Mouse (Mus musculus) liver, embryonic 15.5 days (tissue): ENCODE measurements around the gene Map4k1. TPM values are rescaled to one million over a fixed set of nuclear protein-coding genes. Genes with fewer than 3 reads are reported as not detected.
A peak's percentile ranks its signal among the peaks of the same experiment; 100 is the strongest.

Source experiments
- ATAC-seq: fragments of 200-750 bp; cut with Nextera tagmentation; 2 replicates; pipeline ENCODE4 v1.8.0; 2017; ENCODE audit warnings: moderate number of reproducible peaks, mild to moderate bottlenecking, moderate library complexity; ENCODE audit not compliant: insufficient read depth
- H3K27ac ChIP-seq: fragments of 300-500 bp; sonication (generic); replicated peaks from 2 replicates; pipeline ENCODE4 v1.5.1; 2015; ENCODE audit warnings: mild to moderate bottlenecking, inconsistent platforms
- H3K27me3 ChIP-seq: fragments of 300-500 bp; sonication (generic); 2 replicates; pipeline ENCODE4 v1.6.1; 2015; ENCODE audit warnings: mild to moderate bottlenecking, inconsistent platforms
- H3K36me3 ChIP-seq: fragments of 300-500 bp; sonication (generic); replicated peaks from 2 replicates; pipeline ENCODE4 v1.6.1; 2015; ENCODE audit warnings: moderate library complexity, mild to moderate bottlenecking, inconsistent platforms
- H3K4me1 ChIP-seq: fragments of 300-500 bp; sonication (generic); replicated peaks from 2 replicates; pipeline ENCODE4 v1.6.1; 2015; ENCODE audit warnings: inconsistent platforms
- H3K4me2 ChIP-seq: fragments of 300-500 bp; sonication (generic); 2 replicates; pipeline ENCODE4 v1.6.1; 2015; ENCODE audit warnings: moderate library complexity, mild to moderate bottlenecking, inconsistent platforms
- H3K4me3 ChIP-seq: fragments of 300-500 bp; sonication (generic); replicated peaks from 2 replicates; pipeline ENCODE4 v1.5.1; 2015; ENCODE audit warnings: mild to moderate bottlenecking, inconsistent platforms
- H3K9ac ChIP-seq: fragments of 300-500 bp; sonication (generic); 2 replicates; pipeline ENCODE4 v1.6.1; 2015; ENCODE audit warnings: moderate library complexity, mild to moderate bottlenecking, inconsistent platforms
- H3K9me3 ChIP-seq: fragments of 300-500 bp; sonication (generic); replicated peaks from 2 replicates; pipeline ENCODE4 v1.6.1; 2016; ENCODE audit warnings: inconsistent platforms
- WGBS: fragments of 180-500 bp; shearing (Covaris S2); methylation state at CpG from one replicate; pipeline ENCODE4 v1.1.7; 2015; ENCODE audit warnings: mixed read lengths; ENCODE audit not compliant: insufficient replicate concordance; 5-methylcytosine and 5-hydroxymethylcytosine counted together
- polyA plus RNA-seq: library from polyadenylated mRNA; unstranded; fragments of >200 nt; fragmentation: Nextera tagmentation; extraction: Ambion mirVana; gene quantifications from 2 replicates; pipeline ENCODE4 v1.2.1, GENCODE M21; 2015

Map4k1 gene
- polyA plus RNA-seq, 1 experiment from 2014 or later = 21.6 TPM

GRCm38 (mm10) chr7:28983141-28983564 lies 1.3 kb downstream of the Map4k1 start:
- peak overlapping the region; percentile 89 for H3K4me2 ChIP-seq
- no peak for ATAC-seq
- no peaks in the 10 kb centered on the region for H3K9me3 ChIP-seq
- H3K27ac ChIP-seq = peak overlapping the region; percentile 89
- peak overlapping the region; percentile 78 for H3K4me3 ChIP-seq
- peaks cover 38% of the 10 kb centered on the region for H3K4me1 ChIP-seq
- H3K36me3 ChIP-seq = peaks cover 22% of the 10 kb centered on the region
- peak overlapping the region; percentile 73 for H3K9ac ChIP-seq
- no peaks in the 10 kb centered on the region for H3K27me3 ChIP-seq
- 33% methylated on average over 11 of the region's 11 CpGs for WGBS

- no peaks in the 10 kb centered on the region for H3K9me3 ChIP-seq
Observed at GRCm38 (mm10) chr7:28983849-28984248, 2.0 kb downstream of the Map4k1 start.

GRCm38 (mm10) chr7:28984452-28984851 lies 2.6 kb downstream of the Map4k1 start:
- Histone ChIP-seq H3K4me1 (peaks cover 34% of the 10 kb centered on the region), H3K9ac (no peak overlapping the region), H3K4me3 (no peak overlapping the region), H3K27me3 (no peaks in the 10 kb centered on the region), H3K9me3 (no peaks in the 10 kb centered on the region), H3K4me2 (no peak overlapping the region; the same call in 1 of the 2 replicates), H3K27ac (no peak overlapping the region), H3K36me3 (peaks cover 9% of the 10 kb centered on the region)
- 76% methylated on average over 1 of the region's 1 CpGs for WGBS
- no peak for ATAC-seq

More at GRCm38 (mm10) chr7:28983849-28984248, 2.0 kb downstream of the Map4k1 start:
- Histone ChIP-seq H3K4me3 (peak overlapping the region; percentile 78), H3K4me2 (peak overlapping the region; percentile 89), H3K4me1 (peaks cover 37% of the 10 kb centered on the region), H3K36me3 (peaks cover 15% of the 10 kb centered on the region), H3K27me3 (no peaks in the 10 kb centered on the region), H3K9ac (no peak overlapping the region), H3K27ac (0 out of 2 replicates have a peak overlapping the region, but pooled peaks have one; percentile 4)
- WGBS = 60% methylated on average over 4 of the region's 4 CpGs
- ATAC-seq = no peak

- no peaks in the 10 kb centered on the region for H3K9me3 ChIP-seq
- no peak for ATAC-seq
- H3K4me2 ChIP-seq = no peak overlapping the region
- H3K9ac ChIP-seq = no peak overlapping the region
- H3K27me3 ChIP-seq = no peaks in the 10 kb centered on the region
- peaks cover 33% of the 10 kb centered on the region for H3K4me1 ChIP-seq
- H3K36me3 ChIP-seq = peaks cover 2% of the 10 kb centered on the region; the same call in 1 of the 2 replicates
- no peak overlapping the region for H3K27ac ChIP-seq
- no peak overlapping the region for H3K4me3 ChIP-seq
- 50% methylated on average over 7 of the region's 7 CpGs for WGBS
Observed at GRCm38 (mm10) chr7:28985207-28985606, 3.4 kb downstream of the Map4k1 start.

- no peaks in the 10 kb centered on the region for H3K27me3 ChIP-seq
- H3K4me2 ChIP-seq = no peak overlapping the region
- H3K4me3 ChIP-seq = no peak overlapping the region
- no peaks in the 10 kb centered on the region; the same call in 1 of the 2 replicates for H3K36me3 ChIP-seq
- H3K9me3 ChIP-seq = no peaks in the 10 kb centered on the region
- WGBS = 65% methylated on average over 14 of the region's 14 CpGs
- no peak for ATAC-seq
- 0 out of 2 replicates have a peak, but pooled peaks cover 2% of the 10 kb centered on the region for H3K4me1 ChIP-seq
- H3K27ac ChIP-seq = no peak overlapping the region
- no peak overlapping the region for H3K9ac ChIP-seq
Observed at GRCm38 (mm10) chr7:28990766-28991273, 9.0 kb downstream of the Map4k1 start.

GRCm38 (mm10) chr7:28991616-28992015 lies 9.8 kb downstream of the Map4k1 start:
- Histone ChIP-seq H3K9ac (no peak overlapping the region), H3K4me3 (no peak overlapping the region), H3K9me3 (no peaks in the 10 kb centered on the region), H3K27me3 (no peaks in the 10 kb centered on the region), H3K4me1 (0 out of 2 replicates have a peak, but pooled peaks cover 2% of the 10 kb centered on the region), H3K27ac (no peak overlapping the region), H3K4me2 (no peak overlapping the region), H3K36me3 (no peaks in the 10 kb centered on the region; the same call in 1 of the 2 replicates)
- no peak for ATAC-seq
- 76% methylated on average over 5 of the region's 5 CpGs for WGBS

GRCm38 (mm10) chr7:28992997-28993396 lies 11.1 kb downstream of the Map4k1 start:
- no peak overlapping the region for H3K4me2 ChIP-seq
- no peak overlapping the region for H3K27ac ChIP-seq
- H3K9ac ChIP-seq = no peak overlapping the region
- no peaks in the 10 kb centered on the region; the same call in 1 of the 2 replicates for H3K36me3 ChIP-seq
- no peak for ATAC-seq
- WGBS = 80% methylated on average over 3 of the region's 3 CpGs
- H3K4me1 ChIP-seq = 0 out of 2 replicates have a peak, but pooled peaks cover 2% of the 10 kb centered on the region
- H3K4me3 ChIP-seq = no peak overlapping the region
- H3K9me3 ChIP-seq = no peaks in the 10 kb centered on the region
- no peaks in the 10 kb centered on the region for H3K27me3 ChIP-seq

- Histone ChIP-seq H3K4me3 (no peak overlapping the region), H3K36me3 (no peaks in the 10 kb centered on the region), H3K4me1 (0 out of 2 replicates have a peak, but pooled peaks cover 2% of the 10 kb centered on the region), H3K27me3 (no peaks in the 10 kb centered on the region), H3K9ac (no peak overlapping the region), H3K4me2 (no peak overlapping the region), H3K27ac (no peak overlapping the region), H3K9me3 (no peaks in the 10 kb centered on the region)
- ATAC-seq = no peak
- 68% methylated on average over 3 of the region's 3 CpGs for WGBS
Observed at GRCm38 (mm10) chr7:28993402-28993801, 11.6 kb downstream of the Map4k1 start.

GRCm38 (mm10) chr7:29000651-29001605 lies 19.1 kb downstream of the Map4k1 start:
- peak; percentile 93 for ATAC-seq
- Histone ChIP-seq H3K36me3 (no peaks in the 10 kb centered on the region), H3K9ac (peak overlapping the region; percentile 39; the same call in 1 of the 2 replicates), H3K27me3 (0 out of 2 replicates have a peak, but pooled peaks cover 3% of the 10 kb centered on the region), H3K27ac (peak overlapping the region; percentile 53), H3K9me3 (no peaks in the 10 kb centered on the region), H3K4me2 (peak overlapping the region; percentile 81), H3K4me1 (peaks cover 28% of the 10 kb centered on the region), H3K4me3 (peak overlapping the region; percentile 52)
- 5% methylated on average over 43 of the region's 43 CpGs for WGBS

GRCm38 (mm10) chr7:29007224-29008101 lies 25.6 kb downstream of the Map4k1 start:
- 52% methylated on average over 9 of the region's 9 CpGs for WGBS
- no peak for ATAC-seq
- Histone ChIP-seq H3K27ac (no peak overlapping the region), H3K9ac (no peak overlapping the region), H3K4me1 (peaks cover 27% of the 10 kb centered on the region), H3K27me3 (no peaks in the 10 kb centered on the region), H3K4me3 (no peak overlapping the region), H3K36me3 (no peaks in the 10 kb centered on the region), H3K9me3 (no peaks in the 10 kb centered on the region), H3K4me2 (no peak overlapping the region)
